Mouse (Mus musculus) frontal cortex, postnatal 25 days (tissue): ENCODE measurements at regions not wholly inside any gene's neighbourhood (a gene's known extent, or its start where the extent isn't known, plus 50 kb on each side); places are given as distances from the start of the nearest gene placed in this dataset.

Experiments used
- DNase-seq, 2 experiments: peaks; one replicate each; pipeline ENCODE4 v3.0.0; 2022; ENCODE audit warnings: low spot score in 2 of 2

DNA sequence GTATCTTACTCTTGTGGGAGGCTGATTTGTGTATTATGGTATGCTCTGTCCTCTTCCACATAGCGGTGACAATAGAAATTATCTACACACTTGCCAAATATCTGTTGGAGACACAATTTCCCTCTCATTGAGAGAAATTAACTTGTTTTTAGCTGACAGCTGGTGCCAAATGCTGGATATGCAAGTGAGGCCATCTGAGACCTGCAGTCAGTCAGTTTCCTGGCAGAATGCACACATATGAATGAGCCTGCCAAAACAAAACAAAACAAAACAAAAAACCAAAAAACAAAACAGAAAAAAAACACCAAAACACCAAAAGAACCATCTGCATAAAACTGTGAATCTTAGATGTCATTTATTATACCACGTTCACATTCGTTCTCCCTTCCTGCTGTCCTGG, 233.7 kb upstream of the Gm12728 start:
- DNase-seq, result no peak

DNA sequence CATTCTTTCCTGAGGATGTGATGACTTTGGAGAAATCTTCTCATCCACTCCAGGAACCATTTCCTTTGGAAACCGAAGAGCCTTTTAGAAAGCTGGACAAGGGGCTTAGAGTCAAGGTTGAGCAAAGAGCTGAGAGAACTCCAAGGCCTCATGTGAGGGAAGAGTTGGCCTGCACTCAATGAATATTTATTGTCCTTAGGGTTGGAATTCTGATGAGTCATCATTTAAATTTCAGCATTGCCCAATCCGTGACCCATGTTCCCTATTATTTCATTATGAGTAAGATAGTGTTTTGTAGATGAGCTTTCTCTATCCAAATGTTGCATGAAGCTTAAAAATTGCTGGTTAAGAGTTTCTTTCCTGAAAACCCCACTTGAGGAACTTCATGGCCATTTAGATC, 232.3 kb upstream of the Gm12728 start:
- DNase-seq, result no peak

DNA sequence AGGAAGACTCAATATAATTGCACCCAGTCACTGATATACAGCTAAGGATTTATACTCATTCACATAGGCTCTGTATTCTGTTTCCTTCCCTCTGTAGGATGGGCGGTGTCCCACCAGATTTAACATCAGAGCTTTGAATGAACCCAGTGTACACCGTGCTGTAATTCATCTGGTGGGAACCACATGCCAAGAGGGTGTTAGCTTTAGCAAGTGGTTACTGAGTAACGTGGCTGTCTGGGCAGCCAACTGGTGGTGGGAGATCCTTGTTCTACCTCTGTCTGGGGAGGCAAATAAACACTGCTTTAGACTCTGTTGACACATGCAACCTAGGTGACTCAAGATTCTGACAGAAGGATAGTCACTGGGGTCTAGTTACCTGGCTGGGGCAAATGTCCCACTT, 229.6 kb upstream of the Gm12728 start:
- no peak for DNase-seq

DNA sequence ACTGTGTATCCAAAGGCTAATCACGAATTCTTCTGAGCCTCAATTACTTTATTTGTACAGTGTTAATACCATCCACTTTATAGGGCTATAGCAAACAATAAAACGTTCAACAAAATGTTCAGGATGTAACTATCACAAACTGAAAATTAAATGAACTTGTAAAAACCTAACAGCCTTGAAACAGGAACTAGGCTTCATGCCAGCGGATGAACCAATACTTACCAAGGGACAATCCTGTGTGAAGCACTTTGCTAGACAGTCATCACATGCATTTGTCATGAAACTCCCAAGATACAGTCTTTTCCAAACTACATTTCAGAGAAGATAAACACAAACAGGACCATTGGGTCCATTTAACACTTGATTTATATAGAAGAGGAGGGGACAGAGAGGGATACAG, 228.9 kb upstream of the Gm12728 start:
- DNase-seq, result no peak

DNA sequence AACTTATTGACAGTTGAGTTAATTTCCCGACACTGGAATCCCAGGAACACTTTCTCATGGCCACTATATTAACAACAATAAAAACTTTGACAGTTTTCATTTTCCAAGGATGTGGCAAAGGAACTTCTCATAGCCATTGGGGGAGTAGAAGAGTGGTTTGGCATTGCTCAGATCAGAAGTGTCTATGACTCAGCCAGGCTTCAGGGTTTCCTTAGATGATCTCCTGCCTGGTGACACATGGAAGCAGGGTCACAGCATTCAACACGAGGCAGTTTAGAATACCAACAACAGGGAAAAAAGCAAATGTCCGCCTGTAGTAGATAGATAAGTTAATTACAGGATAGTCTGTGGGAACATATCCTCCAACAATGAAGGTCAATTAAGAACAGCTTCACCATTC, 228.1 kb upstream of the Gm12728 start:
- DNase-seq, result no peak

DNA sequence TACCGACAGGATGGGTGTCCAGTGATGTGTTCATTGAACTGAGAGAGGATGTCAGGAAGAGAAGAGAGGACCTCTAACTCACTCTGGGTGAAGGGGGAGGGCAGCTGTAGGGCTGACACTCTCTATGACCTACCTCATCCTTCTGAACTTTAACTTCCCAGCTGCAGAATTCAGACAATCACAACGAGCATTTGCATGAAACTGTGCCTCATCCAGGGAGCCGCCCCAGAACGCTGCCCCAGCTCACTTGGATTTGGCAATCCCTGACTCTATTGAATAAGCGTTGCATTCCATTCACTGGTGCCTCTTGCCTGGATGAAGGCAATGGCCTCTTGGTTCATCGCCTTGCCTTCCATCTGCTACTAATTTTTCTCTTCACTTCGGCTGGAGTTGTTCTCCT, 223.9 kb upstream of the Gm12728 start:
- DNase-seq, result no peak

DNA sequence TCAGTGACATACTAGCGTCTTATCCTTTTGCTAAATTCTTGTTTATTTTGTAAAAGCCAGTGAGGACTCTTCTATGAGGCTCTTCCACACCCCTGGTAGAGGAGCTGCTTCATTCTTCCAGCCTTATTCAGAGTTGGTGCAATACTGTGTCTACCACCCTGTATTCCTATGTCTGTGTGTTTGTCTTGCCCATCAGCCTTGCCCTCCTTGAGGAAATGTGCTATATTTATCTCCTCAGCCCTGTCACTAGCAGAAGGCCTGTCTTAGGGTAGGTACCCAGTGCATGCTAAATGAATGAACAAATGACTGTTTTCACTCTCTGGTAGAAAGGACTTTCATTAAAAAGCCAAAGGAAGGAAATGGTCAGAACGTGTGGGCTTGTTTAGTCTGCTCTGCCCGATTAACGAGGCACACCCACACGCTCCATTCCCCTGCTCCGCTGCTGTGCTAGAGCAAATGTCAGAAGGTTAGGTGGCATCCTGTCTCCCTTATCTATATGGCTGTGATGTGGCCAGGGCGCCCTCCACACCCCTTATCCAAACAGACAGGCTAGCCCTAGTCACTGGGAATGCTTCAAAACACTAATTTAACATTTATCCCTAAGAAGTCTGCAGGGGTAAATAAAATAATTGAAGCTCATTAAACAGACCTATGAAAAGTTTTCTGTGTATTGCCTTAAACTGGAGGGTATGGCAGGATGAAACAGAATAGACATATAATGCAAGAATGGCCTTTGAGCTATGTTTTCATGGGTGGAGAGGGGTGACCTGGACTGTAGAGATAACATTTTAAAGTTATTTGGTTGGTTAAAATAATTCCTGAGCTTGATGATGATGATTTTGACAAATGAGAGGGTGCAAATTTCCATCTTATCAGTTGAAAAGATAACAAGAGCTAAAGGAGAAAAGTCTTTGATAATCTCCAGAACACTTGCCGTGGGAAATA, 222.9 kb upstream of the Gm12728 start:
- no peak for DNase-seq

DNA sequence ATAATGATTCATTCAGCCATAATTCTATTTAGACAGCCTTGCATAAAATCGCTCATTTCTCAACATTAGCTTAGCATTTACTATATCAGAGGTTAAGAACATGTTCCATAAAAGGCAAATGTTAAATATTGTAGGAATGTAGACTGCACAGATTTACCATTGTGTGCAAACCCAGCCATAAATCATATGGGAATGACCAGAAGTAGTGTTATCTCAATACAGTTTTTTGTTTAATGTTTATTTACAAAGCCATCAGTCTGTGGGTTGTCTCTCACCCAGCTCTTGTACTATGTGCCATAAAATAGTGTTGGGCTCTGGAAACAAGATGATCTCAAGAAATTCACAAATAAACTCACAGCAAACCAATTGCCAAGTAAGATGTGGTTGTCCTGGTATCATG, 220.0 kb upstream of the Gm12728 start:
- DNase-seq, result no peak

DNA sequence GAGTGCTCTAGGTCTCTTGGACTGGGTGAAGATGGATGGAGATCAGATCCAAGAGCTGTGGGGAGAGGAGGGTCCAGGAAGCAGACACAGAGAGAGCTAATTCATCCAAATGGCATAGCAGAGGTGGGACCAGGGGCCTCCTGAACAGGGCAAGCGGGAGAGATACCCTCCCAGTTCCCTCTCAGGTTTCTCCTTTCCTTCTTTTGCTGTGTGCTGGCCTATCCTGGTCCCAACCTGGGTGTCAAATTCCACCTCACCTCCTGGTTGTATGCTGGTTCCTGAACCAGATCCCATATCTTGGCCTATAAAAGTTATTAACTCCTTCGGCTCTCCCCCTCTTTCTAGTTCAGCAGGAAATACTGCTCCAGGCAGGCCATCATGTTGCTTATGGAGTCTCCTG, 214.1 kb upstream of the Gm12728 start:
- no peak for DNase-seq

DNA sequence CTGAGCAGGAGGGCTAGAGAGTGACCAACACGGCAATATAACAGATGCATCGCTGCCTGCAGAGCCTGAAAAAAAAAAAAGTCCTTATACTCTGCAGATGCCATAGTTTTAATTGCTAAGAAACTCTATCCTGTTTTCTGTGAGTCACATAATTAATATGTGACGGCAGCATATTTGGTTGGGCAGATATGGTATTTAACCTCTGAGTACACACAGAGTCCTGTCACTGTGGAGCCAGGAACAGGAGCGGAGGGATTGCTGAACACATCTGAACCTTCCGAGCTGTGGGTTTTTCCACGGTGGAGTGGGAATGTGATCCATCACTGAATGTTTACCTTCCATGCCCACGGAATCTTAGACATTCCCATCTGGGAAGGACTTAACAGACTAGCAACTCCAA, 208.7 kb upstream of the Gm12728 start:
- DNase-seq, result no peak

DNA sequence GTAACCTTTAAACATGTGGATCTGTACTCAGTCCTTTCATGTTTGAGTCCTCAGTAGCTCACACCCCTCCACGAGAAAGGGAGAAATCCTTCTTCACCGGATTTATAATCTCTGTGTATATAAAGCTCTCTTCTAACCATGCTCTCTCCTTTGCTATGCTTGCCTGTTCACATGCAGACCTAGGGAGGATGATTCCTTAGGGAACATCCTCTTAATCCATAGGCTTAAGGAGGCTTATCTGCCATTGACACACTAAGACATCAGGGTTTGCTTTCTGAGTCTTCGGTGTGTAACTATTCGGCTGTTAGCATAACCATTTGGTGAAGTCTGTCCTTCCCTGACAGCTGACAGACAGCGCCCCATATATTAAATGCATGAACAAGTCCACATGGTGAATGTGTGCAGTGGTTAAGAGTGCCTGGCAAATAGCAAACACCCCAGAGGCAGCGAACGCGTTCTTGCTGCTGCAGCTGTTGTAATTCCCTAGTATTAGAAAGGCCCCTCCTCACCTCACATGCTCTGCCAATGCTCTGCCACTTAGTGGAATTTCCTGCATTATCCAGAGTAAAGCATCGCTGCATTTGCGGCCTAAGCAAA, 205.2 kb upstream of the Gm12728 start:
- no peak for DNase-seq

DNA sequence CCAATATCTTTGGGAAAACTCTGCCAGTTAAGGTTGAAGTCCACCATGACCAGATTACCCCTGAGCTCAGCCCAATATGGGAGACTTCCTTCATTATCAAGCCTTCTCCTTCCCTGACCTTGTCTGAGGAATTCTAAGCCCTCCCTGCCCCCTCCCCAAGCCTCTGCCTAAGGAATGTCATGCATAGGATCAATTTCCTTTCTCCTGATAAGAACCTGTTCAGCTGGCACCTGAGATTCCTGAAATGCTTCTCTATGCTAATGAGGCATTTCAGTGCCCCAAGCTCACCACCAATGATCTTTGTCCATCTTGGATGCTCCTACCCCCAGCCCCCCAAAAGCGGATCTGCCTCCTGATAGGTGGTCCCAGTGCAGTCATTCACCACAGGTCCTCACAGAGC, 186.0 kb upstream of the Gm12728 start:
- DNase-seq, result no peak

DNA sequence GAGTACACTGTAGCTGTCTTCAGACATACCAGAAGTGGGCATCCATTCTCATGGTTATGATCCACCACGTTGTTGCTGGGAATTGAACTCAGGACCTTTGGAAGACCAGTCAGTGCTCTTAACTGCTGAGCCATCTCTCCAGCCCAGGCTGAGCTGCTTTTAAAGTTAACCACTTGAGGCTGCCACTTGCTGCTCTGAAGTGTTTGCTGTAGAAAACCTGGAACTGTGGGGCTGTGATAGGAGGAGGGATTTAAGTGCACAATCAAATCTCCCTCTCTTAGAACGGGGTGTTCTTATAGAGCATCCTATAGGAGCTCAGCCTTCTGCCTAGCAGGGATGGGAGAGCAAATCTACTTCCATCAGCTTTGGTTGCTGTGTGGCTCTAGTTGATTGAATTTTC, 185.1 kb upstream of the Gm12728 start:
- no peak for DNase-seq

DNA sequence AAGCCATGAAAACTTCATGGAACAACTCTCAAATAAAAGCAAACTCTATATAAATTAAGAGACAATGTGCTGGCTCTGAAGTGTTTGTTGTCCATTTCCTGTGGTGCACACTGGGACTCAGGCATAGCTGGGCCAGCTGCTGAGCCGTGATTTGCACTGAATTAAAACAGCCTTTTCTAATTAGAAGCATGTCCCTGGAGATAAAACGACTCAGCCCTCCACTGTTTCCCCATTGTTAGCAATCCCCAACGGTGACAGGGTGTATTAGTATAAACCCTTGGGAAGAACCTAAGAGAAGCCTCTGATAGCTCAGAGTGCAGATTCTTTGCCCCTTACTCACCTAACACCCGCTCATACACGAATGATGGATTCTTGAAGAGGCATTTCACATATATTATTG, 182.9 kb upstream of the Gm12728 start:
- DNase-seq, result no peak

DNA sequence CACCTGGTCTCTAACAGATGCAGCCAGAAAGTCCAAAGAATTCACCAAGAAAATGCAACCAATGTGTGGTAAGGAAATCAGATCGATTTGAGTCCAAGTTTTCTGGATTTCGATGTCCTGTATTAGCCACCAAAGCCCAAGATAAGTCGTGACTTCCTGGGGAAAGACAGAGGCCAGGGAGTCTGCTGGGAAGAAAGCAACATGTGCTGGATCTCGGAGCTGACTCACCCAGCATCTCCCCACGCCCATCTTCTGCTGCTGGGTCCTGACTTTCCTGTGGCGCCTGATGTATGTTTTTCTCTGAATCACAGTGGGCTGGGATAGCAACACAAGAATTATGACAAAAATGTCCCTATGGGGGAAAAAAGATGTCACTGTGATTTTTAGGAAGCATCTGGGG, 178.8 kb upstream of the Gm12728 start:
- no peak for DNase-seq

DNA sequence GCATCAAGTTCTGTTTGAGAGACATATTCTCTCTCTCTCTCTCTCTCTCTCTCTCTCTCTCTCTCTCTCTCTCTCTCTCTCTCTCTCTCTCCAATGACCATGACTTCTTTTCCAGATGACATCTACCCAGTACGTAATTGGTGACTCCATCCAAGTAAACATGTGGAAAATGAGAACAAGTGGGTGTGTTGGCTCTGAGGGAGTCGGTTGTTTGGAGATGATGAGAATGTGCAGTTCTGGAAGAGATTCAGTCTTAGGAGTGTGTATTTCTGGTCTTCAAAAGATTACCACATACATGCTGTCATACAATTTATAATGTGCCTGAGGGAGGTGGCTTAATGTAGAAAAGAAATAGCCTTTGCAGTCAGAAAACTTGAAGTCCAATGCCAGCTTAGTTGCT, 175.3 kb upstream of the Gm12728 start:
- no peak for DNase-seq

DNA sequence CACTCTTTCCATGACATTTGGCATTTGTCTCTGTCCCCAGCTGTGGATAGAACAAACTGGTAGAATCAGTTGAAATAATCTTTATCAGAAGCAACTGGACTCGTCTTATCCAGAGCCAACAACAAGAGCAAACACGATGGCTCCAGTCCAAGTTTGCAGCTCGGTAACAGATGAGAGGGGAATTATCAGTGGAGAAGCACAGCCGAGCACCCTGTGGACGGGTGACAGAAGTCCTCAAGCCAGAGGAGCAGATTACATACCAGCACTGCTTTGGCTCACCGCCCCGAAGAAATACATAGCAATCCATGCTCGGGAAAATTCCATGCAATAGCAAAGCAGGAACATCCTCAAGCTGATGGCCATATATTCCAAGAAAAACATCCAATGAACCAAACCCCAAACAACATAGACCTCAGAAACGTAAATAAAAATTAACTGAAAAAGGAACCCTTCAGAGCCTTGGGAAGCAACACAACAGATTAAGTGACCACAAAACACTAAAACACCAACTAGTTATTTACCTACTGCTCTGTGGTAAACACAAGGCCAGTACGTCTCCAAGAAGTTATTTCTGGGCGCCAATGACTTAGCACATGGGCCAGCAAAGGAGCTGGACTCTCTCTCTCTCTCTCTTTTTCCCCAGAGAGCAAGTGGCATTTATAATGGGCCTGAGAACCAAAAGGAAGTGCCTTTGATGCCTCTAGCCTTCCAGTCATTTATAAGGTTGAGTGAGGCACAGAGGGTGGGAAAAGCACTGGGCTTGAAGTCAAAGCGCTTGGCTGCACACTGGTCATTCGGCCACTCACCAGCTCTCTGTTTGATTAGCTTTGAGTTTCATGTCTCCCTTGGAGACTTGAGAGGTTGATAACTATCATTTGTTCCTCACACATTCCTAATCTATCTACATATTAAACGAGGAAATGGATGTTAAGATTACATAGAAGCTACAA, 163.0 kb upstream of the Gm12728 start:
- DNase-seq, result no peak

DNA sequence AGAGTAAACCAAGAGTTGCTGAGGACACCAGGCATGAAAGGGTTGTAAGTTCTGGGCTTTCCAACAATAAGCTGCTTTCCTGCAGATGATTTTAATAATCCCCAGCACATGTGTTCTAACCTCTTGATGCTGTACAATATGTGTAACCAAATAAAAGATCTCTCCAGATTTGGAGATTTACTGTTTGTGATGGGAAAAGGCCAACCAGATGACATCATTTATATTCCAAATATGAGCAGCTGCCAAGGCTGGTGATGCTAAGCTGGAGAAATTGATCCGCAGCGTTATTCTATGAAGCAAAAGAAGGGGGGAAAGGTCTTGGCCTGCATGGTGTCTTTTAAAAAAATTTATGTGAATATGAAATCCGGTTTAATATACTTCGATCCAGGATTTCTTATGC, 160.1 kb upstream of the Gm12728 start:
- DNase-seq, result no peak

DNA sequence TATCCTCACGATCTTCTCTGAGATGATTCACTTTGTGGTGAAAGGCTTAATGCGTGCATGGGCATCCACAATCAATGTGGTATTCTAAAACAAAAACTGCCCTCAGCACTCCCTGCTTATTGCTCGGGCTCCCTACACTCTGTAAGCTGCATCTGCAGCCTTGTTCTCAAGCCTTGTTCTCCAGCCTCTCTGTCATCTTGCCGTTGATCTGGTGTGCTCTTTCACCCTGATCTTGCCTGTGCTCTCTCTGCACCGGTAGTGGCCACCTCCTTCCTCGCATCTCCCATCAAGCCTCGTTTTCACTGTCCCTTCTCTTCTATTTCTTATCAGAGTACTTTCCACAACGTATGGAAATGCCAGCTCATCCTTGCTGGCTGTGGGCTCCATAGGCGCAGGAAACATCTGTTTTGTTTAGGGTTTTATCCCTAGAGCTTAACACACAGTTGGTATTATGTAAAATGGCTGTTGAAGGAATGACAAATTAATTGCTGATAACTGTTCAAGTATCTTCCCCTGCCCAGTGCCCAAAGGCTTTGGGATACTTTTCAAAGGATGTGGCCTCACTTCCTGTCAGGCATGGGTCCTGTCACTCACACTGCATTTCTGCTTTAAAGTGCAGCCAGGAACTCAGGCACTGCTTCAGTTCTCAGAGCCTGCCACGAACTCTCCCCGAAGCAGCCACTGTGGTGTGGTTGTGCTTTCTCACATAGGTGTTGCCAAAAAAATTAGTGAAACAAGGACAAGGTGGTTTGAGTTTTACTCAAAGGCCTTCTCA, 158.9 kb upstream of the Gm12728 start:
- DNase-seq, result no peak

DNA sequence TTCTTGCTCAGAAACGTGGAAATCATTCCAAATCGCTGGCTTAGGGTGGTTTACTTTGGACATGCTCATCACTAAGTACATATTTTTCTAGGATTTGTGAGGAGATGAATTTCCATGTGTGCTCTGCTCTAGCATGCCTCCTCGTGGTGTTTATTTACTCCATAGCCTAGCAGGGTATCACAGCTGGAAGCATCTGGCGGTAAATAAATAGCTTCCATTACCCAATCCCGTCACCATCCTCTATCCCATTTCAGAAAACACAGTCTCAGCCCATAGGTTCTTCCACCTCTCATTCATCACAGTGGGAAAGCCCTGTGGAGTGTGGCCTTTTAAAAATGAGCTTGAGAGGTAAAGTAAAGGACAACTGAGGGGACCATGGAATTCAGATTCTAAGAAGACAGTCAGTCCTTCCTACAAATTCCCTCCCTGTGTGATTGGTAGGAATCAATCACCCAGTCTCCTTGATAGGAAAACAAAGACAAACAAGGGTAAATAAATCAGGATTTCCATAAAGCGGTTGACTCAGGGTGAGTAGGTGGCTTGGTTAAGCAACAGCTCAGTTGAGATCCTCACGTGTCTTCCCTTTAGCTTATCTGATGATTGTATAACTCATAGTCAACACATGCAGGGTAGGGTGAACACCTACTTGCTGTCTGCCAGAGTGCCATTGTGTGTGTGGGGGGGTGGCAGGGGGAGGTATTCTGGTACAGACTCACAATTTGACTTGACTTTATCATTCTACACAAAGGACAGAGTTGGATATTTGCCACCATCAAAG, 156.9 kb upstream of the Gm12728 start:
- DNase-seq, result no peak

DNA sequence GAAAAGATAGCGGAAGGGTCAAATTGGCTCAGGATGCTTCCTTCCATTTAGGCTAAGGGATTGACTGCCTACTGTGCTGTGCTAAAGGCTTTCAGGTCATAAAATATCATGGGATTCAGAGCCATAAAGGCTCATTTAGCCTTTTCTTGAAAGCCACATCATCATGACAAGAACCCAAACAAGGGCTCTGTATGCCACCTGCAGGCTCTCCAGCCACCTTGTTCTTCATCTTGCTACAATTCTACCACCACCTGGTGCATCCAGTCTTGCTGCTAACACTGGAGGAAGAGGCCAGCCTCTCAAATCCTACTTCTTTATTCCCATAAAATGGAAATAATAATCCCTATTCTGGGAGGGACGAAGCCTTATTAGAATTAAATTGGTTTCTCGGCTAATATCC, 155.9 kb upstream of the Gm12728 start:
- no peak for DNase-seq
